Mouse (Mus musculus) lung, postnatal 0 days (tissue): ENCODE data around the gene Ptgis.

Experiments
- CTCF ChIP-seq: IDR thresholded peaks from 2 replicates; pipeline ENCODE4 v1.5.1; 2016; ENCODE audit warnings: antibody characterized with exemption, mild to moderate bottlenecking
- EP300 ChIP-seq: IDR thresholded peaks from 2 replicates; pipeline ENCODE4 v1.6.1; 2016; ENCODE audit warnings: antibody characterized with exemption, mild to moderate bottlenecking, control low read depth

DNA sequence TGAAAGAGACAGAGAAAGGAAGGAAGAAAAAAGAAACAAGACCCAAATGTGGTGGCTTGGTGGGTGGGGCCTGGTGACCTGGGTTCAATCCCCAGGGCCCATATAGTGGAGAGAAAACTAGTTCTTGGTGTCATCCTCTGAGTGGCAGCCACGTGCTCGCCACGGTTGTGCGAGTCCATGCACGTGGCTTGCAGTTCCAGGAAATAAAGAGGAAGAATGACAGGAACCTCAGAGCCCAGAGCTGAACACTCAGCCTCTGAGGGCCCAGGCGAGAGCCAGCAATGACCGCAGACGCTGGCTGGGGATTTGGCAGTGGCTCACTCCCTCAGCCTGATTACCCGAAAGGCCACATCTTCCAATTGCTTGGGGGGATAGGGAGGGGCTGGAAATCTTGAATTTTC, 30.7 kb upstream of the Ptgis start:
- no peak for TF ChIP-seq CTCF
- TF ChIP-seq EP300: no peak
